Mouse (Mus musculus) adrenal gland, postnatal 25 days (tissue): ENCODE measurements around the gene Dlst. TPM values are rescaled to one million over a fixed set of nuclear protein-coding genes. Genes with fewer than 3 reads are reported as not detected.
"Not testable (repeated sequence)": the region's sequence is repeated elsewhere in the genome, so short reads cannot be mapped to it uniquely, and the experiment has no call there.

Experiments
- DNase-seq: peaks from one replicate; pipeline ENCODE4 v3.0.0; 2021; ENCODE audit warnings: mixed read lengths
- total RNA-seq: library from RNA; stranded (reverse); gene quantifications from 2 replicates; pipeline ENCODE4 v1.2.3, GENCODE M21; 2021

Gene Dlst
- total RNA-seq, 1 experiment from 2014 or later = 288 TPM

GRCm38 (mm10) chr12:85113917-85114316 lies 3.3 kb downstream of the Dlst start:
- DNase-seq = no peak

- DNase-seq = no peak
These were observed 5.0 kb downstream of the Dlst start for GRCm38 (mm10) chr12:85115678-85116077.

- DNase-seq = no peak
These were observed 11.3 kb downstream of the Dlst start for GRCm38 (mm10) chr12:85121806-85122459.

- DNase-seq = no peak
These were observed 12.5 kb downstream of the Dlst start for GRCm38 (mm10) chr12:85123108-85123530.

- no peak for DNase-seq
These were observed 13.0 kb downstream of the Dlst start for GRCm38 (mm10) chr12:85123645-85124044.

- no peak for DNase-seq
These were observed 14.1 kb downstream of the Dlst start for GRCm38 (mm10) chr12:85124751-85125150.

- no peak for DNase-seq
These were observed 16.5 kb downstream of the Dlst start for GRCm38 (mm10) chr12:85126986-85127603.

GRCm38 (mm10) chr12:85129426-85129978 lies 18.9 kb downstream of the Dlst start:
- no peak for DNase-seq

- no peak for DNase-seq
These were observed 20.7 kb downstream of the Dlst start for GRCm38 (mm10) chr12:85131361-85131760.

- DNase-seq = no peak
These were observed 23.6 kb downstream of the Dlst start for GRCm38 (mm10) chr12:85134043-85134794.

GRCm38 (mm10) chr12:85135513-85136470 lies 25.2 kb downstream of the Dlst start:
- no peak for DNase-seq

- no peak for DNase-seq
These were observed 26.0 kb downstream of the Dlst start for GRCm38 (mm10) chr12:85136627-85137026.

GRCm38 (mm10) chr12:85140036-85140701 lies 29.5 kb downstream of the Dlst start:
- DNase-seq = no peak

GRCm38 (mm10) chr12:85141096-85141495 lies 30.5 kb downstream of the Dlst start:
- no peak for DNase-seq

- DNase-seq = peak; percentile 79
These were observed 32.2 kb downstream of the Dlst start for GRCm38 (mm10) chr12:85142803-85143202.

- not testable (repeated sequence) for DNase-seq
These were observed 33.6 kb downstream of the Dlst start for GRCm38 (mm10) chr12:85144276-85144675.

GRCm38 (mm10) chr12:85144821-85145220 lies 34.2 kb downstream of the Dlst start:
- DNase-seq = no peak

- DNase-seq = no peak
These were observed 35.0 kb downstream of the Dlst start for GRCm38 (mm10) chr12:85145630-85146029.

- DNase-seq = no peak
These were observed 35.7 kb downstream of the Dlst start for GRCm38 (mm10) chr12:85146355-85146754.

GRCm38 (mm10) chr12:85146881-85147280 lies 36.2 kb downstream of the Dlst start:
- no peak for DNase-seq

- no peak for DNase-seq
These were observed 39.8 kb downstream of the Dlst start for GRCm38 (mm10) chr12:85150321-85151001.
